Mouse (Mus musculus) MEL-GATA-1-ER (cell line): ENCODE measurements around the gene Tbl3.
"Not testable (repeated sequence)": the region's sequence is repeated elsewhere in the genome, so short reads cannot be mapped to it uniquely, and the experiment has no call there.

ENCODE experiments used
- DNase-seq: peaks from one replicate; pipeline ENCODE4 v3.0.0-alpha.2; 2012; ENCODE audit warnings: low read depth; ENCODE audit errors: extremely low read depth

Tbl3 gene

GRCm38 (mm10) chr17:24728184-24728583, 20.7 kb upstream of the Tbl3 start:
- no peak for DNase-seq

- DNase-seq = no peak
Observed at GRCm38 (mm10) chr17:24727618-24728017, 20.2 kb upstream of the Tbl3 start, which contains the start of gene Rpl3l. Gene Rpl3l, plus strand, starts transcription at chr17:24727820.

- DNase-seq = no peak
Observed at GRCm38 (mm10) chr17:24725637-24726390, 18.4 kb upstream of the Tbl3 start.

GRCm38 (mm10) chr17:24724184-24724583, 16.7 kb upstream of the Tbl3 start, which contains the start of gene Ndufb10:
Gene Ndufb10, minus strand, starts transcription at chr17:24724478.
- DNase-seq = peak; percentile 73

GRCm38 (mm10) chr17:24723881-24724180, 16.4 kb upstream of the Tbl3 start:
- DNase-seq = no peak

- no peak for DNase-seq
Observed at GRCm38 (mm10) chr17:24723122-24723880, 15.8 kb upstream of the Tbl3 start.

- DNase-seq = no peak
Observed at GRCm38 (mm10) chr17:24722220-24722924, 14.9 kb upstream of the Tbl3 start.

- DNase-seq = not testable (repeated sequence)
Observed at GRCm38 (mm10) chr17:24721383-24721955, 14.0 kb upstream of the Tbl3 start.

- not testable (repeated sequence) for DNase-seq
Observed at GRCm38 (mm10) chr17:24720616-24721015, 13.2 kb upstream of the Tbl3 start.

- peak; percentile 89 for DNase-seq
Observed at GRCm38 (mm10) chr17:24719494-24720222, 12.2 kb upstream of the Tbl3 start.

- DNase-seq = not testable (repeated sequence)
Observed at GRCm38 (mm10) chr17:24718938-24719337, 11.5 kb upstream of the Tbl3 start.

GRCm38 (mm10) chr17:24717943-24718342, 10.5 kb upstream of the Tbl3 start, which contains the start of the genes Rnf151 and Rps2:
Gene Rnf151, minus strand, starts transcription at chr17:24718063.
Gene Rps2, plus strand, starts transcription at chr17:24718116.
- no peak for DNase-seq

- DNase-seq = no peak
Observed at GRCm38 (mm10) chr17:24716166-24716682, 8.8 kb upstream of the Tbl3 start.

GRCm38 (mm10) chr17:24715556-24715955, 8.1 kb upstream of the Tbl3 start:
- no peak for DNase-seq

- peak; percentile 58 for DNase-seq
Observed at GRCm38 (mm10) chr17:24708646-24709045, 1.2 kb upstream of the Tbl3 start.

GRCm38 (mm10) chr17:24707801-24708425, 453 bp upstream of the Tbl3 start:
- peak; percentile 32 for DNase-seq

- no peak for DNase-seq
Observed at GRCm38 (mm10) chr17:24705821-24706220, 1.6 kb downstream of the Tbl3 start.

GRCm38 (mm10) chr17:24701251-24701650, 6.2 kb downstream of the Tbl3 start:
- no peak for DNase-seq

- DNase-seq = no peak
Observed at GRCm38 (mm10) chr17:24699473-24699872, 8.0 kb downstream of the Tbl3 start.

- no peak for DNase-seq
Observed at GRCm38 (mm10) chr17:24698715-24699114, 8.7 kb downstream of the Tbl3 start.
